Comparison of ENCODE assay signal across 16 mouse cellular contexts in the genomic region with DNA sequence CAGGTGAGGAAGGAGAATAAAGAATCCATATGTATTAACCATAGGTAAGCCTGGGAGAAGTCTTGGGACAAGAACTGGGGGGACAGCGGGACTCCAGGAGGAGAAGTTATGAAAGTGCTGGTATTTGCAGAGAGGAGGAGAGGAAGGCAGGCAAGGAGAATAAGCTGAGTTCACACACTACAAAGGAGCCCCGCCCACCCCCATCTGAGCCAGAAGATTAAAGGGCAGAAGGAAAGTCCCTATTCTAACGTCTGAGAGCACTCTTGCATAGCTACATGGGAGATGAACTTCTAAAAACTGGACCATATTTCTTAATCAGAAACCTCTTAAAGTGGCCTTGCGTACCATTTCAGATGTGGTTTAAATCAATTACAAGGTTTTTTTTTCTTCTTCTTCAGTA. TPM values are rescaled to one million over a fixed set of nuclear protein-coding genes. Genes with fewer than 3 reads are reported as not detected.
DNase-seq lines count a peak whose midpoint lies in the region; ATAC-seq lines count a peak whose summit lies in the region.
"Had no signal": no experiment of that assay in that cellular context is flagged by ENCODE, and none has a peak within 500 bp of the region (broad histone marks: within the 10 kb centered on the region; RNA-seq: fewer than 3 reads in every experiment).

No protein-coding gene starts in this region.

- WGBS in hindbrain, embryonic 14.5 days, result 57% methylated on average over 4 of the region's 4 CpGs

- no peaks in the 10 kb centered on the region for H3K36me3 ChIP-seq in hindbrain, embryonic 14.5 days (replicated peaks; ENCODE audit: control insufficient read depth, insufficient read depth)
- H3K36me3 ChIP-seq: heart, embryonic 10.5 days; liver, embryonic 15.5 days had no signal

- H3K4me2 ChIP-seq in hindbrain, embryonic 14.5 days (replicated peaks), result no peak overlapping the region
- H3K4me2 ChIP-seq: liver, embryonic 15.5 days had no signal

- no peak overlapping the region for H3K9ac ChIP-seq in hindbrain, embryonic 14.5 days
- H3K9ac ChIP-seq: liver, embryonic 15.5 days had no signal

- no peaks in the 10 kb centered on the region for H3K27me3 ChIP-seq in hindbrain, embryonic 14.5 days (ENCODE audit: control insufficient read depth, insufficient read depth, low read length)

- DNase-seq in adrenal gland, postnatal 25 days, result peak; percentile 26
- DNase-seq in adrenal gland, adult 8-10 months, result no peak
- DNase-seq in A20 (ENCODE audit: low read depth, low spot score), result peak; percentile 82
- peak; percentile 82 for DNase-seq in induced T-regulatory cell, adult 2 months (ENCODE audit: low read depth)
- DNase-seq in naive thymus-derived CD4-positive, alpha-beta T cell, adult 2 months (ENCODE audit: low read depth), result peak; percentile 83
- DNase-seq in hindbrain, embryonic 14.5 days (ENCODE audit: low spot score), result no peak
- no peak for DNase-seq in testis, postnatal 14 days (ENCODE audit: low spot score)
- no peak for DNase-seq in left cerebral cortex, adult 11 months (ENCODE audit: low spot score)
- DNase-seq: cerebellum, adult 9-11 months; gastrocnemius, postnatal 10 days had no signal

- H3K9me3 ChIP-seq in hindbrain, embryonic 14.5 days (ENCODE audit: control insufficient read depth, low read length), result no peaks in the 10 kb centered on the region
- H3K9me3 ChIP-seq: heart, embryonic 10.5 days; hindbrain, embryonic 10.5 days; liver, embryonic 15.5 days had no signal

- ATAC-seq in hindbrain, embryonic 14.5 days (ENCODE audit: low FRiP score), result no peak
- ATAC-seq: midbrain, embryonic 16.5 days had no signal

- H3K4me1 ChIP-seq in hindbrain, embryonic 14.5 days (replicated peaks; ENCODE audit: control insufficient read depth, insufficient read depth, low read length), result peaks cover 7% of the 10 kb centered on the region; the same call in 1 of the 2 replicates
- H3K4me1 ChIP-seq: liver, embryonic 15.5 days had no signal

- no peak overlapping the region for H3K4me3 ChIP-seq in hindbrain, embryonic 14.5 days (replicated peaks; ENCODE audit: low read length)
- H3K4me3 ChIP-seq: heart, embryonic 10.5 days; hindbrain, embryonic 10.5 days; liver, embryonic 15.5 days had no signal

- no peak overlapping the region for H3K27ac ChIP-seq in hindbrain, embryonic 14.5 days
- H3K27ac ChIP-seq: heart, embryonic 10.5 days; hindbrain, embryonic 10.5 days; kidney, postnatal 0 days; liver, embryonic 15.5 days; macrophage had no signal

RNA-seq across cellular contexts. Expression of gene Whrn, which starts 9.3 kb away (rescaled TPM):
- 43.9 and 54.7 TPM in 2 replicates for total RNA-seq in adrenal gland, postnatal 25 days (2021)
- total RNA-seq in adrenal gland, adult 8-10 months (2022), result 10 to 100 TPM; 56.7 to 95.9 (median 78.5) TPM
- polyA plus RNA-seq in hindbrain, embryonic 14.5 days (2014; fragmentation: Nextera tagmentation; extraction: Ambion mirVana), result 5.8 and 8.0 TPM in 2 replicates

RNA-seq across cellular contexts. Expression of gene Atp6v1g1, which starts 58.0 kb away (rescaled TPM):
- total RNA-seq in adrenal gland, postnatal 25 days (2021), result 178 and 188 TPM in 2 replicates
- total RNA-seq in adrenal gland, adult 8-10 months (2022), result 100 to 1,000 TPM; 191 to 202 (median 194) TPM
- 409 and 428 TPM in 2 replicates for polyA plus RNA-seq in hindbrain, embryonic 14.5 days (2014; fragmentation: Nextera tagmentation; extraction: Ambion mirVana)

Comparison
In these comparisons a context has a peak if more than half of its experiments do, and no peak if none do; other contexts are left out.
1. DNase-seq: peak in adrenal gland, postnatal 25 days (single experiment), A20 (single experiment), induced T-regulatory cell, adult 2 months (single experiment) and naive thymus-derived CD4-positive, alpha-beta T cell, adult 2 months (single experiment); none in adrenal gland, adult 8-10 months (single experiment), hindbrain, embryonic 14.5 days (single experiment), testis, postnatal 14 days (single experiment) and left cerebral cortex, adult 11 months (single experiment).